ENCODE assay signal across 13 mouse cellular contexts in genomic region chrX:101882141-101882751, GRCm38 (mm10). TPM values are rescaled to one million over a fixed set of nuclear protein-coding genes. Genes with fewer than 3 reads are reported as not detected.
DNase-seq lines count a peak whose midpoint lies in the region; ATAC-seq and TF ChIP-seq lines count a peak whose summit lies in the region.
"Had no signal": no experiment of that assay in that cellular context is flagged by ENCODE, and none has a peak within 500 bp of the region (broad histone marks: within the 10 kb centered on the region; RNA-seq: fewer than 3 reads in every experiment).

No protein-coding gene starts in this region.

- H3K4me1 ChIP-seq in lung, embryonic 14.5 days (ENCODE audit: insufficient read depth): no peaks in the 10 kb centered on the region
- H3K4me1 ChIP-seq in lung, adult 2 months (ENCODE audit: control insufficient read depth, insufficient read depth, low read length): no peaks in the 10 kb centered on the region
- no peaks in the 10 kb centered on the region for H3K4me1 ChIP-seq in stomach, embryonic 16.5 days (ENCODE audit: control insufficient read depth, insufficient read depth, low read length)
- H3K4me1 ChIP-seq in forebrain, postnatal 0 days (ENCODE audit: insufficient read depth): no peaks in the 10 kb centered on the region
- H3K4me1 ChIP-seq: limb, embryonic 13.5 days; neural tube, embryonic 15.5 days had no signal

- TF ChIP-seq CTCF in lung, embryonic 14.5 days (IDR thresholded peaks at IDR 0.05; ENCODE audit: low read depth): no peak
- TF ChIP-seq CTCF in lung, adult 2 months (IDR thresholded peaks at IDR 0.05; ENCODE audit: insufficient read depth, low read length): no peak
- no peak for TF ChIP-seq CTCF in forebrain, postnatal 0 days (IDR thresholded peaks at IDR 0.05; ENCODE audit: low read depth)

- intact Hi-C loops in gastrocnemius, postnatal 14 days (cut with DNase I; ENCODE audit: low total_unique reads): no loop called here
- intact Hi-C loops in gastrocnemius, postnatal 36 days (cut with DNase I): no loop called here

- ATAC-seq in lung, embryonic 14.5 days (ENCODE audit: insufficient read depth): peak; percentile 41; the same call in 1 of the 2 replicates
- ATAC-seq in stomach, embryonic 16.5 days (ENCODE audit: insufficient read depth, low FRiP score): peak; percentile 64; the same call in 1 of the 2 replicates
- ATAC-seq in forebrain, postnatal 0 days: no peak

- no peaks in the 10 kb centered on the region for H3K27me3 ChIP-seq in lung, embryonic 14.5 days (ENCODE audit: insufficient read depth, low read length)
- no peaks in the 10 kb centered on the region; the same call in 1 of the 2 replicates for H3K27me3 ChIP-seq in stomach, embryonic 16.5 days (ENCODE audit: control insufficient read depth, insufficient read depth, low read length)
- H3K27me3 ChIP-seq in forebrain, postnatal 0 days (ENCODE audit: insufficient read depth, low read length): no peaks in the 10 kb centered on the region

- H3K4me3 ChIP-seq in lung, embryonic 14.5 days (ENCODE audit: low read depth, low read length): no peak overlapping the region
- H3K4me3 ChIP-seq in lung, adult 2 months (replicated peaks; ENCODE audit: extremely low read depth, low read depth, low read length): no peak overlapping the region
- no peak overlapping the region for H3K4me3 ChIP-seq in stomach, embryonic 16.5 days (replicated peaks; ENCODE audit: low read length)
- no peak overlapping the region for H3K4me3 ChIP-seq in forebrain, postnatal 0 days (ENCODE audit: low read depth, low read length)
- H3K4me3 ChIP-seq: erythroblast, embryonic 14.5 days; limb, embryonic 13.5 days; neural tube, embryonic 15.5 days had no signal

- no peaks in the 10 kb centered on the region for H3K36me3 ChIP-seq in lung, embryonic 14.5 days (ENCODE audit: insufficient read depth)
- no peaks in the 10 kb centered on the region for H3K36me3 ChIP-seq in stomach, embryonic 16.5 days (ENCODE audit: control insufficient read depth, insufficient read depth, low read length)
- H3K36me3 ChIP-seq in forebrain, postnatal 0 days (ENCODE audit: insufficient read depth): no peaks in the 10 kb centered on the region
- H3K36me3 ChIP-seq: limb, embryonic 13.5 days; neural tube, embryonic 15.5 days had no signal

- no peak for TF ChIP-seq POLR2A in lung, adult 2 months (IDR thresholded peaks at IDR 0.05; ENCODE audit: borderline replicate concordance, extremely low read depth, low read depth, low read length)

- no peak overlapping the region for H3K4me2 ChIP-seq in lung, embryonic 14.5 days
- no peak overlapping the region for H3K4me2 ChIP-seq in stomach, embryonic 16.5 days (ENCODE audit: low read depth, low read length)
- no peak overlapping the region for H3K4me2 ChIP-seq in forebrain, postnatal 0 days (ENCODE audit: low read depth)
- H3K4me2 ChIP-seq: limb, embryonic 13.5 days; neural tube, embryonic 15.5 days had no signal

- WGBS in lung, embryonic 14.5 days: 23% methylated on average over 3 of the region's 3 CpGs
- 48% methylated on average over 3 of the region's 3 CpGs for WGBS in lung, adult 2 months
- WGBS in stomach, embryonic 16.5 days: 39% methylated on average over 3 of the region's 3 CpGs
- 65% methylated on average over 3 of the region's 3 CpGs for WGBS in forebrain, postnatal 0 days

- DNase-seq in gastrocnemius, postnatal 14 days: peak; percentile 15
- DNase-seq in gastrocnemius, postnatal 36 days: no peak
- DNase-seq in lung, embryonic 14.5 days: peak; percentile 15
- no peak for DNase-seq in lung, adult 2 months
- DNase-seq in embryo, embryonic 11 days: peak; percentile 24
- no peak for DNase-seq in forebrain, postnatal 0 days
- DNase-seq in left cerebral cortex, adult 8-10 months (ENCODE audit: low spot score in 2 of 2): no peak
- DNase-seq: cerebellum, postnatal 36 days; thymus, postnatal 4 days had no signal

- H3K9me3 ChIP-seq in lung, embryonic 14.5 days (ENCODE audit: low read depth, low read length): no peaks in the 10 kb centered on the region
- H3K9me3 ChIP-seq in stomach, embryonic 16.5 days (replicated peaks; ENCODE audit: control insufficient read depth, low read length): no peaks in the 10 kb centered on the region
- no peaks in the 10 kb centered on the region for H3K9me3 ChIP-seq in forebrain, postnatal 0 days (ENCODE audit: low read length)
- H3K9me3 ChIP-seq: limb, embryonic 13.5 days; neural tube, embryonic 15.5 days had no signal

- H3K27ac ChIP-seq in lung, embryonic 14.5 days (ENCODE audit: low read depth): no peak overlapping the region
- H3K27ac ChIP-seq in stomach, embryonic 16.5 days (ENCODE audit: low read length): peak overlapping the region; percentile 48; the same call in 1 of the 2 replicates
- no peak overlapping the region for H3K27ac ChIP-seq in forebrain, postnatal 0 days (ENCODE audit: low read depth, low read length)
- H3K27ac ChIP-seq: limb, embryonic 13.5 days; neural tube, embryonic 15.5 days had no signal

- H3K9ac ChIP-seq in lung, embryonic 14.5 days: no peak overlapping the region
- H3K9ac ChIP-seq in stomach, embryonic 16.5 days (ENCODE audit: low read length): no peak overlapping the region
- H3K9ac ChIP-seq in forebrain, postnatal 0 days: no peak overlapping the region
- H3K9ac ChIP-seq: limb, embryonic 13.5 days; neural tube, embryonic 15.5 days had no signal

RNA-seq across cellular contexts. Expression of gene Nhsl2, which starts 33.1 kb away (rescaled TPM):
- 1 to 10 TPM; 3.7 to 5.6 TPM for total RNA-seq in gastrocnemius, postnatal 14 days (2021)
- total RNA-seq in gastrocnemius, postnatal 36 days (2021): 1 to 10 TPM; 1.8 to 3.5 TPM
- polyA plus RNA-seq in lung, embryonic 14.5 days (2014; fragmentation: Nextera tagmentation; extraction: Ambion mirVana): 7.3 and 8.4 TPM in 2 replicates
- 4.3 and 4.8 TPM in 2 replicates for polyA plus RNA-seq in lung, adult 2 months (2012; rRNA removed)
- 10.1 and 10.5 TPM in 2 replicates for polyA plus RNA-seq in stomach, embryonic 16.5 days (2015; fragmentation: Nextera tagmentation; extraction: Ambion mirVana)
- total RNA-seq in forebrain, postnatal 0 days (2014; rRNA removed): 10.5 and 15.8 TPM in 2 replicates
- polyA plus RNA-seq in forebrain, postnatal 0 days (2015; fragmentation: Nextera tagmentation; extraction: Ambion mirVana): 2.5 and 4.0 TPM in 2 replicates
- 10 to 100 TPM; 36.2 to 44.7 (median 41.9) TPM for total RNA-seq in left cerebral cortex, adult 8-10 months (2022)
- polyA plus RNA-seq: erythroblast, embryonic 14.5 days had no signal

Comparison
In these comparisons a context has a peak if more than half of its experiments do, and no peak if none do; other contexts are left out.
1. DNase-seq: peak in gastrocnemius, postnatal 14 days (single experiment), lung, embryonic 14.5 days (single experiment) and embryo, embryonic 11 days (single experiment); none in gastrocnemius, postnatal 36 days (0 of 2), lung, adult 2 months (single experiment), forebrain, postnatal 0 days (single experiment) and left cerebral cortex, adult 8-10 months (0 of 2).